Mouse (Mus musculus): ENCODE data around the gene Psg21.
A peak's percentile ranks its signal among the peaks of the same experiment; 100 is the strongest.
"Not testable (repeated sequence)": the region's sequence is repeated elsewhere in the genome, so short reads cannot be mapped to it uniquely, and the experiment has no call there.

The Psg21 gene

GRCm38 (mm10) chr7:18656625-18657024, at the start of gene Psg21:
Gene Psg21, minus strand, starts transcription at chr7:18656725.
- not testable (repeated sequence) for DNase-seq

DNA sequence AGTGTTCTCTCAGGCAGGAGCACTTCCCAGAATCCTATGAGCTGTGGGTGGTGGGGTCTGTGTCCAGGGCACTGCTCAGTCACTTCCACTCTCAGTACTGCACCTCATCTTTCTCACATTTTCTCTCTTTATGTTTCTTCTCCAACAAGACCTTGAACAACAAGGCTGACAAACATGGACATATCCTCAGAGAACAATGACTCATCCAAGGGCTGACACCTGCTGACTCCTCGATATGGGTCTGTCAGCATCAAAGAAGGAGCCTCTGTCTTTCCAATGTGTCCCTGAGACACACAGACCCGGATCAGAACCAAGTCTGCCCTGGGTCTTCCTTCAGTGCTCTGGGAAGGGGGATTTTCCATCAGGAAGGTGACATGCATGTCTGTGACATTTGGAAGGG, 29.6 kb upstream of the Psg21 start, which contains the start of gene Psg20:
Psg20 (minus strand) TSS at position 101 of the 400 bp plus-strand sequence.
- DNase-seq: no peak

GRCm38 (mm10) chr7:18685586-18685985, 29.1 kb upstream of the Psg21 start:
- DNase-seq: no peak

DNA sequence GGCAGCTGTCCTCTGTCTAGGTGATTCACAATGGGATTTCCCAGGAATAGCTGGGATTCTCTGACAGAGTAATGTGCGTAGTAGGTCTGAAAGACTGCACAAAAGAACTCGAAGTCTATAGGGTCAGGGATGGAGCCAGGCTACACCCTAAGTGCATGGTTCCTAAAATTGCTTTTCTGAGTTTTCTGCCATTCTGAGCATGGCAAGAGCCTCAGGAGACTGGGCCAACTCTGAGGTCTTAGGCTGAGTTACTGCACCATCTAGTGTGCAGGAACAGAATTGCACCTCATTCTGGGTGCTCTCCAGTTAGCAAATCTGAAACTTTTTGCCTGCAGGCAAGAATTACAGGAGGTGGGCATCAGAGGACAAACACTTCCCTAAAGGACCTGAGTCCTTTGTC, 23.2 kb upstream of the Psg21 start:
- peak; percentile 20 for DNase-seq

DNA sequence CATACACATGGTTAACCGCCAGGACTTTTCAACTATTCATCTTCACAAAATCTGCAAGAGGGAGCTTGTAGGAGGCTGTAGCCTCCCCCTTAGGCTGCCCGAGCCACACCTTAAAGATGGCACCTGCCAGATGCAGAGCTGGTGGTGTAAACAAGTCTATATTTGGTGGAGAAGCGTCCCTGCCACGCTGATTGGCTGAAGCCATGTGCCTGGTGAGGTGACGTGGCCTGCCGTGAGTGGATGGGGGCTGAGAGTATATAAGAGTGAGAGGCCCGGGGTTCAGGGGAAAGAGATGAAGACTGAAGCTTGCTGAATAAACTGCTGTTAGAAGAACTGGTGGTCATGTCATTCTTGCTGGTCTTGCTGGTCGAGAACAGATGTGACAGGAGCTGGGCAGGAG, 29.6 kb downstream of the Psg21 start:
- not testable (repeated sequence) for DNase-seq

DNA sequence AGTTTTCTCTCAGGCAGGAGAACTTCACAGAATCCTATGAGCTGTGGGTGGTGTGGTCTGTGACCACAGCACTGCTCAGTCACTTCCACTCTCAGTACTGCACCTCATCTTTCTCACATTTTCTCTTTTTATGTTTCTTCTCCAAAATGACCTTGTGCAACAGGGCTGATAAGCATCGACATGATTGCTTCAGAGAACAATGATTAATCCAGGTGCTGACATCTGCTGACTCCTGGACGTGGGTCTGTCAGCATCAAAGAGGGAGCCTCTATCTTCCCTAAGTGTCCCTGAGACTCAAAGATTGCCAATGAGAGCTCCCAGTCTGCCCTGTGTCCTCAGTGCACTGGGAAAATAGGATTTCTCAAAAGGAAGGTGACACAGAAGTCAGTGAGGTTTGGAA, 40.1 kb downstream of the Psg21 start, which contains the start of gene Psg23:
Psg23 (minus strand) TSS at position 101 of the 400 bp plus-strand sequence.
- DNase-seq: not testable (repeated sequence)
